Mouse (Mus musculus) hindbrain, embryonic 15.5 days (tissue): ENCODE measurements around the gene Trim15. TPM values are rescaled to one million over a fixed set of nuclear protein-coding genes. Genes with fewer than 3 reads are reported as not detected.
"Not testable (repeated sequence)": the region's sequence is repeated elsewhere in the genome, so short reads cannot be mapped to it uniquely, and the experiment has no call there.

Source experiments
- ATAC-seq: fragments of 200-750 bp; cut with Nextera tagmentation; 2 replicates; pipeline ENCODE4 v1.8.0; 2017; ENCODE audit warnings: low read depth, moderate number of reproducible peaks, moderate TSS enrichment; ENCODE audit not compliant: low FRiP score
- H3K27ac ChIP-seq: fragments of 300-500 bp; sonication (generic); replicated peaks from 2 replicates; pipeline ENCODE4 v1.5.1; 2015; ENCODE audit warnings: mild to moderate bottlenecking, inconsistent platforms
- H3K27me3 ChIP-seq: fragments of 300-500 bp; sonication (generic); 2 replicates; pipeline ENCODE4 v1.6.1; 2015; ENCODE audit warnings: control low read depth, inconsistent platforms
- H3K36me3 ChIP-seq: fragments of 300-500 bp; sonication (generic); 2 replicates; pipeline ENCODE4 v1.6.1; 2015; ENCODE audit warnings: control low read depth, inconsistent platforms
- H3K4me1 ChIP-seq: fragments of 300-500 bp; sonication (generic); replicated peaks from 2 replicates; pipeline ENCODE4 v1.6.1; 2015; ENCODE audit warnings: control low read depth, inconsistent platforms
- H3K4me2 ChIP-seq: fragments of 300-500 bp; sonication (generic); 2 replicates; pipeline ENCODE4 v1.6.1; 2015; ENCODE audit warnings: moderate library complexity, mild to moderate bottlenecking, inconsistent platforms
- H3K4me3 ChIP-seq: fragments of 300-500 bp; sonication (generic); 2 replicates; pipeline ENCODE4 v1.5.1; 2015; ENCODE audit warnings: mild to moderate bottlenecking, inconsistent platforms
- H3K9ac ChIP-seq: fragments of 300-500 bp; sonication (generic); 2 replicates; pipeline ENCODE4 v1.6.1; 2015; ENCODE audit warnings: inconsistent platforms
- H3K9me3 ChIP-seq: fragments of 300-500 bp; sonication (generic); 2 replicates; pipeline ENCODE4 v1.6.1; 2016; ENCODE audit warnings: control low read depth, inconsistent platforms
- WGBS: fragments of 180-500 bp; shearing (Covaris S2); methylation state at CpG from one replicate; pipeline ENCODE4 v1.1.7; 2015; 5-methylcytosine and 5-hydroxymethylcytosine counted together
- polyA plus RNA-seq: library from polyadenylated mRNA; unstranded; fragments of >200 nt; fragmentation: Nextera tagmentation; extraction: Ambion mirVana; gene quantifications from 2 replicates; pipeline ENCODE4 v1.2.1, GENCODE M21; 2015

The Trim15 gene
- polyA plus RNA-seq, 1 experiment from 2014 or later = 0.83 TPM

DNA sequence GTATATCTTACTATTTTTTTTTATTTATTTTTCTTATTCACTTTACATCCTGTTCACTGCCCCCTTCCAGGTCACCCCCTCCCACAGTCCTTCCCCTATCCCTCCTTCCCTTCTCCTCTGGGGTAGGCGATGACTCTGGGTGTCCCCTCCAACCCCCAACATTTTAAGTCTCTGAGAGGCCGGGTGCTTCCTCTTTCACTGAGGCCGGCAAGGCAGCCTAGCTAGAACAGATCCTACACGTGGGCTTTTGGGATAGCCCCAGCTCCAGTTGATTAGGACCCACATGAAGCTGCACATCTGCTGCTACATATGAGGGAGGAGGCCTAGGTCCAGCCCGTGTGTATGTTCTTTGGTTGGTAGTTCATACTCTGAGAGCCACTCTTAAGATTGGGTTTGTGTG is 28.0 kb downstream of the Trim15 start:
- Histone ChIP-seq H3K27me3 (no peaks in the 10 kb centered on the region), H3K27ac (no peak overlapping the region), H3K4me1 (peaks cover 27% of the 10 kb centered on the region), H3K4me2 (no peak overlapping the region), H3K4me3 (no peak overlapping the region), H3K36me3 (no peaks in the 10 kb centered on the region), H3K9ac (no peak overlapping the region), H3K9me3 (no peaks in the 10 kb centered on the region)
- ATAC-seq = no peak
- WGBS = 87% methylated on average over 5 of the region's 5 CpGs

DNA sequence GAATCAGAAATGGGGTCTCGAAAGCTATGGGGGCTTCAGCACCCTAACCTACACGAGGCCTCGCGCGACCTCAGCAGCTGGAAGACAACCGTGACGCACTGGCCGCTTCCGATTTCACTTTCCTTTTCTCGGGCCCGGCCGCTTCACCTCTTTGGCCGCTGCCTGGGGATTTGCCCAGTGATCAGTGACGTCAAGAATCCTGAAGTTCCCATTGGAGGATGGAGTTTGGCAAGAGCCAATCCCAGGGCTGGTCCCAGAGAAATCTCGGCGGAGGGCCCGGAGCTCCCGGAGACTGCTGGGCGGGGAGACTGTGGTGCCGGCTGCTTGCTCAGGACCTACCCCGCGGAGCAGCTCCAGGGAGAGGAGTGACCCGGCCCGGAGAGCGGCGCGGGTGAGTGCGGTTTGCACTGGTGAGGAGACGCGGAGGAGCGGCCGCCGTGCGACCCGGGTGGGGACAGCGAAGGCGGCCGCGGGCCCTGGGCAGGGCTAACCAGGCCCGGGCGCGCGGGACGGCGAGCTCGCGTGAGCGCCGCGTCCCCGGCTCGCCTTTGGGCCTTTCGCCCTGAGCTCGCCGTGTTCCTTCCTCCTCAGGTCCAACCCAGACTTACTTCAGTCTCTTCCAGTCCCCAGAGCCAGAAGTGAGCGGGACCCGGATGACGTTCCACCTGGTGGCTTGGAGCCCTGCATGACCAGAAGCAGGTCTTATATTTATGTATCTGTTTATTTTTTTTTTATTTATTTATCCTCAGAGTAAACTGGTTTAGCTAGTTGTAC is 29.9 kb downstream of the Trim15 start, which contains the start of gene Trim26:
Trim26 (plus strand) TSS at position 261 of the 774 bp plus-strand sequence.
- Histone ChIP-seq H3K9me3 (no peaks in the 10 kb centered on the region), H3K4me3 (peak within 1 kb of the TSS; percentile 92), H3K36me3 (no peaks in the 10 kb centered on the region), H3K4me1 (peaks cover 27% of the 10 kb centered on the region), H3K27me3 (no peaks in the 10 kb centered on the region), H3K4me2 (peak within 1 kb of the TSS; percentile 74), H3K27ac (peak within 1 kb of the TSS; percentile 96), H3K9ac (peak within 1 kb of the TSS; percentile 89)
- under 1% methylated on average over 40 of the region's 58 CpGs for WGBS
- ATAC-seq = peak; percentile 99

DNA sequence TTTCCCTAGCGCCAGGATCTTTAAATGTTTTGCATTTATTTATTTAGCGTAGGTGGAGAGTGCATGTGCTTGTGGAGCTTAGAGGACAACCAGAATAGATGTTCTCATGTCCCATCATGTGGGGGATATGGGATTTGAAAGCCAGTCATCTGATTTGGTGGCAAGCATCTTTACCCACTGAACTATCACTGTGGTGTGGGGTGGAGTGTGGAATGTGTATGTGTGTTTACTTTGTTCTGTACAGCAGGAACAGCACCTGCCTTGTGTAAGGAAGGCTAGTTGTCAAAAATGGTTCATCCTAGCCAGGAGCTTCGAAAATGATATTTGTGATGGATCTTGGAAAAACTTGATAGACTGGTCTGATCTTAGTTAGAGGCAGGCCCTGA is 30.6 kb downstream of the Trim15 start:
- Histone ChIP-seq H3K4me2 (peak overlapping the region; percentile 74), H3K4me1 (peaks cover 27% of the 10 kb centered on the region), H3K4me3 (peak overlapping the region; percentile 92), H3K9me3 (no peaks in the 10 kb centered on the region), H3K36me3 (no peaks in the 10 kb centered on the region), H3K27me3 (no peaks in the 10 kb centered on the region), H3K9ac (peak overlapping the region; percentile 89), H3K27ac (peak overlapping the region; percentile 96)
- 18% methylated on average over 3 of the region's 3 CpGs for WGBS
- peak; percentile 20 for ATAC-seq

DNA sequence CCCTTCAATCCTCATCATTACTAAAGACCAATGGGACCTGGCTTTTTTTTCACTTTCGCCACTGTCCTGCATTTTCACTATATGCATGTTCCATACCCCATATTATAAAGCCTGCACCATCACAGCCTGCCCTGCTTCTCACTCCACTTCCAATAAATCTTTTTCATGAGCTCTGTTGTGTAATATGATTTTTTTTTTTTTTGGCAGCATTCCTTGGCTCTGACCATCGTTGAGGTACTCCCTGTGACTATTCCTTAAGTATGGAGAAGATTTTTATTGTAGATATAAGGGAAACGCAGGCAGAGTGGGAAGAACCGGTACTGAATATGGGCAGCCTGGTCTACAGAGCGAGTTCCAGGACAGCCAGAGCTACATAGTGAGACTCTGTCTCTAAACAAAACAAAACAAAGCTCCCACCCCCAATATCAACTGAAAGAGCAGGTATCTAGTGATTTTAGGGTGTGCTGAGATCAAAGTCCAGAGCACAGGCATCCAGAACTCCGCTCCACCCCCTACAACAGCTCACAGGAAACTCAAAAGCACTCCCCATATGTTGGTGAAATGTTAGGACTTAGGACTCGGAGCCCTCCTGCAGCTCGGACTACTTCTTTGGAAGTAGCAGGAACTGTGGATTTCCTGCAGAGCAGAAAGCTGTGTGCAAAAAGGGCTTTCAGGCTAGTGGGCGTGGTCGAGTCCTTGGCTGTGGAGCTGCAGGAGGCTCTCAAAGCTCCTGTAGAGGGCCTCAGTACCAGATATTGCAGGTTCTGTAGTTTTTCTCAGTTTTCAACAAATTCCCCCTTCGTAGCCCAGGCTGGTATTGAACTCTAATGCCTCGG is 31.2 kb downstream of the Trim15 start:
- H3K9me3 ChIP-seq = no peaks in the 10 kb centered on the region
- H3K4me1 ChIP-seq = peaks cover 27% of the 10 kb centered on the region
- peak overlapping the region; percentile 92; the same call in 1 of the 2 replicates for H3K4me3 ChIP-seq
- 33% methylated on average over 12 of the region's 12 CpGs for WGBS
- no peaks in the 10 kb centered on the region for H3K36me3 ChIP-seq
- ATAC-seq = no peak
- H3K9ac ChIP-seq = 0 out of 2 replicates have a peak overlapping the region, but pooled peaks have one; percentile 89
- no peaks in the 10 kb centered on the region for H3K27me3 ChIP-seq
- H3K27ac ChIP-seq = peak overlapping the region; percentile 96
- peak overlapping the region; percentile 74 for H3K4me2 ChIP-seq

DNA sequence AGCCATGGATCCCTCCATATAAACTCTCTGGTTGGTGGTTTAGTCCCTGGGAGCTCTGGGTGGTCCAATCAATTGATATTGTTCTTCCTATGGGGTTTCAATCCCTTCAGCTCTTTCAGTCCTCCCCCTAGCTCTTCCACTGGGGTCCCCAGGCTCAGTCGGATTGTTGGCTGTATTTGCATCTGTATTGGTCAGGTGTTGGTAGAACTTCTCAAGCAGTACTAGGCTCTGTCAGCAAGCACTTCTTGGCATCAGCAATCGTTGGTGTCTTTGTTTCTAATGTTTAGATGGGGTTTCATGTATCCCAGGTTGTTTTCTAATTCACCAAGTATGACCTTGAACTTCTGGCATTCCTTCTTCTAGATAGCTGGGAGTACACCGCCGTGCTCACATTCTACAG is 34.3 kb downstream of the Trim15 start:
- Histone ChIP-seq H3K36me3 (no peaks in the 10 kb centered on the region), H3K4me2 (no peak overlapping the region)
- ATAC-seq = no peak

DNA sequence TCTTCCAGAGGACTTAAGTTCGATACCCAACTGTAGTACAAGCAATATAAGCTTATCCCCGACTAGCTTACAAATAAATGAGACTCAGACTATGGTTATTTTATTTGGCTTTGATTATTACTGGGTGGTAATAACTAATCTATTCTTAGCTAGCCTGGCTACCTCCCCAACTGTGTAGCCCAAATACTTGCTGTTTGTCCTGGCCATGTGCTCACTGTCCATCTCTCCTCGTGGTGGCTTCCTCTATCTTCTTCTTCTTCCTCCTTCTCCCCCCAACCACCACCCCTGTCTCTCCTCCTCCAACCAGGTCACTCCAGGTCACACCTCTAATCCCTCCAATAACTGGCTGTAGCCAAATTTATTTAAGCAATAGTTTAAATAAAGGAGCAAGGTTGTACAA is 36.5 kb downstream of the Trim15 start:
- no peak overlapping the region for H3K4me3 ChIP-seq

More for the DNA sequence above, 34.3 kb downstream of the Trim15 start:
- Histone ChIP-seq H3K27ac (no peak overlapping the region), H3K4me3 (no peak overlapping the region), H3K9ac (no peak overlapping the region), H3K27me3 (no peaks in the 10 kb centered on the region), H3K9me3 (no peaks in the 10 kb centered on the region), H3K4me1 (peaks cover 11% of the 10 kb centered on the region)
- 53% methylated on average over 4 of the region's 4 CpGs for WGBS

DNA sequence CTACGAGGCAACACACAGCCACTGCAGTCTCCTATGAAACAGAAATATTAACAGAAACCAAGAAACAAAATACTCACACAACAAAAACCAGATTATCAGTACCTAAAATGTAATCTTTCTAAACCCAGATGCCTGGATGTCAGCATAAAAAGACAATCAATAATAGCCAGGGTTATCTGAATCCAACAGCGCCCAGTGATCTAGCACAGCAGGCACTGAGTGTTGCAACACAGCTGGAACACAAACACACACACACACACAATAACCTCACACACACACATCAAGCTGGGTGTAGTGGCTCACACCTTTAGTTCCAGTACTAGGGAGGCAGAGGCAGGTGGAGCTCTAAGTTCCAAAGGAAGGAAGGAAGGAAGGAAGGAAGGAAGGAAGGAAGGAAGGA is 38.5 kb downstream of the Trim15 start:
- Histone ChIP-seq H3K4me2 (no peak overlapping the region), H3K9ac (no peak overlapping the region), H3K4me3 (no peak overlapping the region), H3K9me3 (no peaks in the 10 kb centered on the region), H3K27ac (no peak overlapping the region), H3K27me3 (no peaks in the 10 kb centered on the region), H3K4me1 (no peaks in the 10 kb centered on the region), H3K36me3 (no peaks in the 10 kb centered on the region)
- ATAC-seq = no peak
- 90% methylated on average over 2 of the region's 2 CpGs for WGBS

More for the DNA sequence above, 36.5 kb downstream of the Trim15 start:
- Histone ChIP-seq H3K27ac (no peak overlapping the region), H3K9me3 (no peaks in the 10 kb centered on the region), H3K9ac (no peak overlapping the region), H3K27me3 (no peaks in the 10 kb centered on the region), H3K36me3 (no peaks in the 10 kb centered on the region), H3K4me1 (no peaks in the 10 kb centered on the region), H3K4me2 (no peak overlapping the region)
- no peak for ATAC-seq
- WGBS = 82% methylated on average over 3 of the region's 3 CpGs

DNA sequence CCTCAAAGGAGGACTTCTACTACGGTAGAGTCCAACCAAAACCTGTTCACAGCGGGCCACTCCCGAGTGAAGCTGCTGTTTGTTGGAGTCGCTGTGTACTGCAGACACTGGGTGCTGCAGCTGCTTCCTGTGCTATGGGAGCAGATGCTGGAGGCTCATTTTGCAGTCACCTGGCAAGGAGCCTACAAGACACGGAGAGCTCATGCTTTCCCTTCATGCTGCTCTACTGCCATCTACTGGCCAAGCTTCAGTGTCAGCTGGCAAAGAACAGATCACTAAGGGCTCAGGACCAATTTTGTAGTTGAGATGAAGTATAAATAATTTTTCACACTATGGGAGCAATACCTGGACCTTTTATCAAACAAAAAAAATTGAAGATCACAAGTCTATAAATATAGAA is 41.0 kb downstream of the Trim15 start:
- peak; percentile 86 for ATAC-seq
- Histone ChIP-seq H3K27ac (0 out of 2 replicates have a peak overlapping the region, but pooled peaks have one; percentile 48), H3K4me3 (peak overlapping the region; percentile 21; the same call in 1 of the 2 replicates), H3K4me2 (peak overlapping the region; percentile 48)
- H3K36me3 ChIP-seq, H3K9me3 ChIP-seq, H3K9ac ChIP-seq, H3K4me1 ChIP-seq, H3K27me3 ChIP-seq: not testable (repeated sequence)
- WGBS = 17% methylated on average over 5 of the region's 5 CpGs

DNA sequence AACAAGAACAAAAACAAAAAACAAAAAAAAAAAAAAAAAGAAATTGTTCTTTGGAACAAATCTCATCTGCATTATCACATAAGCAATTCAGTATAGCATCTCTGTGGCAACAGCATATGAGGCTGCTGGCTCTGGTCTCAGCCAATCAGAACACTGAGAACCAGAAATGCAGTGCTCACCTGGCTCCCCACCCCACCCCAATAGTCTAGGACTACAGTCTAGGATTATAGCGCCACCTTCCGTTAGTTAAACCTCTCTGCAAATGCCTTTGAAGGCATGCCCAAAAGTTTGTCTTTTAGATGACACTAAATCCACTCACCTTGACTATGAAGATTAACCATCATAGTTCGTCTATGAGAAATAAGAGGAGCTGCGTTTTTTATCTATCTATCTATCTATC is 41.5 kb downstream of the Trim15 start:
- Histone ChIP-seq H3K4me2 (peak overlapping the region; percentile 48), H3K4me3 (peak overlapping the region; percentile 21; the same call in 1 of the 2 replicates), H3K9me3 (no peaks in the 10 kb centered on the region), H3K4me1 (no peaks in the 10 kb centered on the region), H3K27ac (no peak overlapping the region), H3K36me3 (no peaks in the 10 kb centered on the region), H3K9ac (no peak overlapping the region), H3K27me3 (no peaks in the 10 kb centered on the region)
- 24% methylated on average over 4 of the region's 4 CpGs for WGBS
- peak; percentile 84 for ATAC-seq

DNA sequence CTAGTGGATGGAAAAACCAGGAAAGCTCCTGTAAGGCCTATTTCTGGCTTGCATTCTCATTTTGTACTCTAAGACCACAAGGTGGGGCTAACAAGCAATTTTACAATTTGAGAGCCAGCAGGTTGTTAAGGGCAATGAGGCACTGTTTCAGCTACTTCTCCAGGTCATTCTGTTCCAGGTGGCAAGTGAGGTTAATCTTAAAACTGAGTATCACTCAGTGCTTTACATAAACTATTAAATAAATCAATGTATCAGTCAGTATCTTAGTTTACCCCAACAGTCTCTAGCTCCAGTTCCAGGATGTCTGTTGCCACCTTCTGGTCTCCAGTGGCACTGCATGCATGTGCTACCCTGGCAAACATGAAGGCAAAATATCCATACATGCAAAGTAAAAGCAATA is 43.0 kb downstream of the Trim15 start:
- no peak overlapping the region for H3K4me3 ChIP-seq
- H3K4me1 ChIP-seq = no peaks in the 10 kb centered on the region
- ATAC-seq = no peak
- no peaks in the 10 kb centered on the region for H3K27me3 ChIP-seq
- no peaks in the 10 kb centered on the region for H3K9me3 ChIP-seq
- no peak overlapping the region for H3K27ac ChIP-seq
- H3K9ac ChIP-seq = no peak overlapping the region
- no peaks in the 10 kb centered on the region for H3K36me3 ChIP-seq
- no peak overlapping the region for H3K4me2 ChIP-seq

DNA sequence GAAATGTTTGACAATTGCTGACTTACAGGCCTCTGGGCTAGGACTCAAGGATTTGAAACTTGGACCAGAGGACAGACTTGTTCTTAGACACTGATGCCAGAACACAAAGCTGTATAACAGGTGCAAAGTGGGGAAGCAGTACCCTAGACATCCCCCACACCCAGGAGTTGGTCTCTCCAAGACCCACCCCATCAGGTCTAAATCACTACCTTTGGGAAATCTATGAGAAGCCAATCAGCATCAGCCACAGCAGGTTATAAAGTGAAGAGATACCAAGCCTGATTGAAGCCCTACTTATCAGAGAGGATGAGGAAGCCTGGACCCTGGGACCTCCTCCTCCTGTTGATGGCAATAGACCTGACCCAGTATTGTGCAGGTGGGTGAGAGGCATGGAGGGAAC is 55.1 kb downstream of the Trim15 start, which contains the start of gene H2-M10.6:
H2-M10.6 (plus strand) TSS at position 301 of the 400 bp plus-strand sequence.
- ATAC-seq = no peak
- no peak within 1 kb of the TSS for H3K4me2 ChIP-seq
- no peak within 1 kb of the TSS for H3K4me3 ChIP-seq
- H3K36me3 ChIP-seq = no peaks in the 10 kb centered on the region
- no peaks in the 10 kb centered on the region for H3K4me1 ChIP-seq
- no peaks in the 10 kb centered on the region for H3K27me3 ChIP-seq
- H3K9me3 ChIP-seq = no peaks in the 10 kb centered on the region
- no peak within 1 kb of the TSS for H3K27ac ChIP-seq
- H3K9ac ChIP-seq = no peak within 1 kb of the TSS
